Mouse (Mus musculus) myocyte (in vitro differentiated cells): ENCODE measurements at regions not wholly inside any gene's neighbourhood (a gene's known extent, or its start where the extent isn't known, plus 50 kb on each side); places are given as distances from the start of the nearest gene placed in this dataset.

Experiments
- H3K27me3 ChIP-seq: one replicate; pipeline ENCODE4 v1.6.1; 2011; ENCODE audit not compliant: control insufficient read depth, insufficient read depth, insufficient read length
- H3K36me3 ChIP-seq: one replicate; pipeline ENCODE4 v1.6.1; 2011; ENCODE audit not compliant: control insufficient read depth, insufficient read depth
- H3K4me2 ChIP-seq: one replicate; pipeline ENCODE4 v1.6.1; 2011; ENCODE audit warnings: low read depth, control low read depth
- H3K4me3 ChIP-seq: one replicate; pipeline ENCODE4 v1.5.1; 2011; ENCODE audit warnings: mild to moderate bottlenecking, control low read depth, moderate library complexity
- H3K79me2 ChIP-seq: one replicate; pipeline ENCODE4 v1.6.1; 2011; ENCODE audit not compliant: control insufficient read depth, insufficient read depth
- H3ac ChIP-seq: one replicate; pipeline ENCODE4 v1.6.1; 2011; ENCODE audit not compliant: control insufficient read depth, insufficient read length
- CEBPB ChIP-seq: IDR thresholded peaks from 2 replicates; pipeline ENCODE4 v1.6.1; 2011; ENCODE audit warnings: mild to moderate bottlenecking, moderate library complexity; ENCODE audit not compliant: poor library complexity, insufficient read depth, severe bottlenecking
- E2F4 ChIP-seq: IDR thresholded peaks from one replicate; pipeline ENCODE4 v1.6.1; 2011; ENCODE audit warnings: mild to moderate bottlenecking, control low read depth, moderate library complexity; ENCODE audit not compliant: insufficient read depth
- MAX ChIP-seq: IDR thresholded peaks from one replicate; pipeline ENCODE4 v1.6.1; 2011; ENCODE audit warnings: low read depth, mild to moderate bottlenecking, control low read depth
- MYOD1 ChIP-seq, 3 experiments: IDR thresholded peaks; one replicate each; pipeline ENCODE4 v1.6.1; 2011; ENCODE audit warnings: control low read depth in 2 of 3, low read depth in 2 of 3, mild to moderate bottlenecking in 2 of 3, moderate library complexity in 1 of 3; ENCODE audit not compliant: insufficient read length in 2 of 3, control insufficient read depth in 1 of 3
- MYOG ChIP-seq, 3 experiments: IDR thresholded peaks; one replicate each; pipeline ENCODE4 v1.6.1; 2011; ENCODE audit warnings: control low read depth in 2 of 3, low read depth in 2 of 3, mild to moderate bottlenecking in 2 of 3; ENCODE audit not compliant: insufficient read length in 2 of 3, control insufficient read depth in 1 of 3, insufficient read depth in 1 of 3
- POLR2A ChIP-seq: IDR thresholded peaks from one replicate; pipeline ENCODE4 v1.6.1; 2011; ENCODE audit warnings: low read depth, mild to moderate bottlenecking, control low read depth, moderate library complexity; ENCODE audit not compliant: insufficient read length
- POLR2AphosphoS2 ChIP-seq: IDR thresholded peaks from one replicate; pipeline ENCODE4 v1.6.1; 2011; ENCODE audit warnings: low read depth, control low read depth; ENCODE audit not compliant: insufficient read length
- REST ChIP-seq: IDR thresholded peaks from one replicate; pipeline ENCODE4 v1.6.1; 2011; ENCODE audit warnings: mild to moderate bottlenecking, control low read depth, moderate library complexity; ENCODE audit not compliant: insufficient read depth, insufficient read length
- SRF ChIP-seq: IDR thresholded peaks from one replicate; pipeline ENCODE4 v1.6.1; 2011; ENCODE audit warnings: low read depth; ENCODE audit not compliant: control insufficient read depth, insufficient read length
- TCF12 ChIP-seq: IDR thresholded peaks from one replicate; pipeline ENCODE4 v1.6.1; 2011; ENCODE audit warnings: mild to moderate bottlenecking, control low read depth; ENCODE audit not compliant: poor library complexity, insufficient read depth, severe bottlenecking
- TCF3 ChIP-seq: IDR thresholded peaks from one replicate; pipeline ENCODE4 v1.6.1; 2011; ENCODE audit warnings: low read depth, control low read depth; ENCODE audit not compliant: insufficient read length
- USF1 ChIP-seq: IDR thresholded peaks from one replicate; pipeline ENCODE4 v1.6.1; 2011; ENCODE audit warnings: low read depth, mild to moderate bottlenecking, control low read depth, moderate library complexity

- Histone ChIP-seq H3K27me3 (no peaks in the 10 kb centered on the region), H3K4me3 (no peak overlapping the region), H3ac (no peak overlapping the region), H3K4me2 (no peak overlapping the region), H3K36me3 (no peaks in the 10 kb centered on the region), H3K79me2 (no peaks in the 10 kb centered on the region)
- TF ChIP-seq CEBPB (no peak), REST (no peak), SRF (no peak), TCF12 (no peak), POLR2A (no peak), MAX (no peak), MYOG (IDR thresholded peaks at IDR 0.05; ENCODE audit: control insufficient read depth in 1 of 3, insufficient read depth in 1 of 3, insufficient read length in 2 of 3, low read depth in 2 of 3) (no peak), USF1 (no peak), TCF3 (no peak), E2F4 (no peak), MYOD1 (IDR thresholded peaks at IDR 0.05; ENCODE audit: control insufficient read depth in 1 of 3, insufficient read length in 2 of 3, low read depth in 2 of 3) (no peak), POLR2AphosphoS2 (no peak)
Observed at GRCm38 (mm10) chr10:16706976-16707375, 1016.0 kb upstream of the Cited2 start.

- H3K4me3 ChIP-seq = no peak overlapping the region
- H3K79me2 ChIP-seq = no peaks in the 10 kb centered on the region
- TF ChIP-seq REST = no peak
- no peak overlapping the region for H3ac ChIP-seq
- no peak overlapping the region for H3K4me2 ChIP-seq
- no peaks in the 10 kb centered on the region for H3K27me3 ChIP-seq
- no peaks in the 10 kb centered on the region for H3K36me3 ChIP-seq
Observed at GRCm38 (mm10) chr10:16713143-16713542, 1009.9 kb upstream of the Cited2 start.

GRCm38 (mm10) chr10:16714065-16714464, 1009.0 kb upstream of the Cited2 start:
- no peaks in the 10 kb centered on the region for H3K79me2 ChIP-seq
- H3K36me3 ChIP-seq = no peaks in the 10 kb centered on the region
- TF ChIP-seq MAX = no peak
- TF ChIP-seq TCF12 = no peak
- TF ChIP-seq USF1 = no peak
- no peak for TF ChIP-seq CEBPB
- TF ChIP-seq MYOD1 (IDR thresholded peaks at IDR 0.05; ENCODE audit: control insufficient read depth in 1 of 3, insufficient read length in 2 of 3, low read depth in 2 of 3) = no peak
- TF ChIP-seq SRF = no peak
- no peak for TF ChIP-seq REST
- TF ChIP-seq POLR2A = no peak
- TF ChIP-seq TCF3 = no peak
- no peak for TF ChIP-seq MYOG (IDR thresholded peaks at IDR 0.05; ENCODE audit: control insufficient read depth in 1 of 3, insufficient read depth in 1 of 3, insufficient read length in 2 of 3, low read depth in 2 of 3)
- TF ChIP-seq POLR2AphosphoS2 = no peak
- no peak for TF ChIP-seq E2F4
- no peak overlapping the region for H3ac ChIP-seq
- H3K27me3 ChIP-seq = no peaks in the 10 kb centered on the region
- H3K4me3 ChIP-seq = no peak overlapping the region
- H3K4me2 ChIP-seq = no peak overlapping the region

GRCm38 (mm10) chr10:16714526-16714925, 1008.5 kb upstream of the Cited2 start:
- TF ChIP-seq CEBPB = 0 out of 2 replicates have a peak, but pooled peaks have one; percentile 14
- TF ChIP-seq TCF3 = no peak
- Histone ChIP-seq H3K4me2 (no peak overlapping the region), H3K4me3 (no peak overlapping the region), H3K27me3 (no peaks in the 10 kb centered on the region), H3K79me2 (no peaks in the 10 kb centered on the region), H3K36me3 (no peaks in the 10 kb centered on the region), H3ac (no peak overlapping the region)

GRCm38 (mm10) chr10:16742246-16742645, 980.8 kb upstream of the Cited2 start:
- H3K27me3 ChIP-seq = no peaks in the 10 kb centered on the region
- H3K79me2 ChIP-seq = no peaks in the 10 kb centered on the region

More at GRCm38 (mm10) chr10:16742246-16742645, 980.8 kb upstream of the Cited2 start:
- TF ChIP-seq MYOG (IDR thresholded peaks at IDR 0.05; ENCODE audit: control insufficient read depth in 1 of 3, insufficient read depth in 1 of 3, insufficient read length in 2 of 3, low read depth in 2 of 3) (no peak), E2F4 (no peak), TCF12 (no peak), MAX (no peak), POLR2AphosphoS2 (no peak), CEBPB (no peak), USF1 (no peak), TCF3 (no peak), POLR2A (no peak), MYOD1 (IDR thresholded peaks at IDR 0.05; ENCODE audit: control insufficient read depth in 1 of 3, insufficient read length in 2 of 3, low read depth in 2 of 3) (no peak), SRF (no peak), REST (no peak)
- Histone ChIP-seq H3K4me2 (no peak overlapping the region), H3K4me3 (no peak overlapping the region), H3K36me3 (no peaks in the 10 kb centered on the region), H3ac (no peak overlapping the region)
